Mouse (Mus musculus): ENCODE measurements around the gene Gm21943.
"Not testable (repeated sequence)": the region's sequence is repeated elsewhere in the genome, so short reads cannot be mapped to it uniquely, and the experiment has no call there.

Gm21943 gene

GRCm38 (mm10) chrY:57533644-57534043 lies at the start of gene Gm21943:
Gm21943 (minus strand) TSS chrY:57533744.
- not testable (repeated sequence) for DNase-seq (ENCODE audit: low spot score in 2 of 2)
